Mouse (Mus musculus): ENCODE measurements around the gene Gm10260. TPM values are rescaled to one million over a fixed set of nuclear protein-coding genes. Genes with fewer than 3 reads are reported as not detected.

Gene Gm10260
- total and polyA plus RNA-seq, 3 experiments, result 409 to 4,123 (median 3,111) TPM

DNA sequence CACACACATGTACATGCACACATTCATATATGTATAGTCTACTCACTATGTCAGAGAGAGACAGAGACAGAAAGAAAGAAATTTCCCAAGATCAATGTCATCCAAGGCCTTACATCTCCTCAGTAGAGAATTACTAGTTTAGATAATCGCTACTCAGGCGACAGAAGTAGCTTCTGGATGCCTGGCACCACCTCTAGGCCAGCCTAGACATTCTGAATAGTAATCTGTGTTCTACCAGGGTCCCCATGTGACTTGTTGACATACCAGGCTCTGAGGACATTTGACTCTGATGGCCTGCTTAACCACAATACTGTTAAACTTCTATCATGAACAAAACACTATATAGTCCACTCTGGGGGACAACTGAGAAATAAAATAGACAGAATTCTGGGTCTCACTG, 17.2 kb upstream of the Gm10260 start:
- H3K9ac ChIP-seq (ENCODE audit: control insufficient read depth, low read depth, low read length, poor library complexity, severe bottlenecking), result no peak overlapping the region
- no peaks in the 10 kb centered on the region for H3K4me1 ChIP-seq (ENCODE audit: control insufficient read depth in 1 of 2, insufficient read depth in 2 of 2, low read length in 2 of 2)
- no peak for DNase-seq (ENCODE audit: low read depth, low spot score)

DNA sequence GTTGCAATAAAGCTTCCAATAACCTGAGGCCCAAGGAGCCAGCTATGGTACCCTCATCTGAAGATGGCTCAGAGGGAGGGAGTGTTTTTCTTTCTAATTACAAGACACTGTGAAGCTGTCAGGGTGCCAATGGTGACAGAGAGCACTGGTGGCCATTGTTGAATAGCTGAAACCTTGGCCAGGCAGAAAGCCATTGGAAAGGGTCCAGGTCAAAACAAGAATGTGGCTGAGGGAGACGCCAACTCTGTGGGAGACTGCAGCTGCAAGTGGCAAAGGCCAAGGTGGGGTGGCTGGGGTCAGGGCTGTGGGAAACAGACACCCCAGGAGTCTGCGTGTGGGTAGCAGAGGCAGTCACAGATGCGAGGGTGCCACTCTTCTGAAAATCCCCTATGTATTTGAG, 16.3 kb upstream of the Gm10260 start:
- TF ChIP-seq USF2 (IDR thresholded peaks at IDR 0.05; ENCODE audit: borderline replicate concordance in 1 of 2, insufficient read depth in 1 of 2, low read depth in 1 of 2, low read length in 2 of 2), result no peak
- TF ChIP-seq HCFC1 (IDR thresholded peaks at IDR 0.05; ENCODE audit: low read depth, low read length), result no peak
- TF ChIP-seq ZKSCAN1 (IDR thresholded peaks at IDR 0.05; ENCODE audit: low read depth, low read length), result no peak
- TF ChIP-seq UBTF (IDR thresholded peaks at IDR 0.05; ENCODE audit: borderline replicate concordance, insufficient read depth, low read depth, low read length), result no peak
- no peak for TF ChIP-seq MYB (IDR thresholded peaks at IDR 0.05; ENCODE audit: low read depth, low read length)
- no peak for TF ChIP-seq POLR2AphosphoS5 (IDR thresholded peaks at IDR 0.05; ENCODE audit: borderline replicate concordance, low read depth, low read length)
- TF ChIP-seq MAX (IDR thresholded peaks at IDR 0.05; ENCODE audit: low read length), result no peak
- TF ChIP-seq TCF12 (IDR thresholded peaks at IDR 0.05; ENCODE audit: low read depth, low read length), result no peak
- no peak for TF ChIP-seq RAD21 (IDR thresholded peaks at IDR 0.05; ENCODE audit: low read depth, low read length)
- H3K4me1 ChIP-seq (ENCODE audit: control insufficient read depth in 1 of 2, insufficient read depth in 2 of 2, low read length in 2 of 2), result no peaks in the 10 kb centered on the region
- H3K27ac ChIP-seq (ENCODE audit: control insufficient read depth, low read depth, low read length), result no peak overlapping the region
- no peaks in the 10 kb centered on the region for H3K9me3 ChIP-seq (replicated peaks; ENCODE audit: insufficient read depth, low read length)
- DNase-seq (ENCODE audit: low read depth, low spot score), result no peak
- H3K4me3 ChIP-seq (ENCODE audit: control insufficient read depth in 1 of 2, insufficient read depth in 1 of 2, low read depth in 2 of 2, low read length in 2 of 2), result no peak overlapping the region
- H3K79me2 ChIP-seq (ENCODE audit: control insufficient read depth, insufficient read depth, low read length, poor library complexity), result no peaks in the 10 kb centered on the region
- no peak overlapping the region for H3K9ac ChIP-seq (ENCODE audit: control insufficient read depth, low read depth, low read length, poor library complexity, severe bottlenecking)
- H3K36me3 ChIP-seq (ENCODE audit: control insufficient read depth in 1 of 2, insufficient read depth in 2 of 2, low read length in 2 of 2), result no peaks in the 10 kb centered on the region
- H3K27me3 ChIP-seq (ENCODE audit: control insufficient read depth in 1 of 2, insufficient read depth in 2 of 2, low read length in 2 of 2), result no peaks in the 10 kb centered on the region

More for the DNA sequence above, 17.2 kb upstream of the Gm10260 start:
- H3K27me3 ChIP-seq (ENCODE audit: control insufficient read depth in 1 of 2, insufficient read depth in 2 of 2, low read length in 2 of 2), result no peaks in the 10 kb centered on the region
- no peaks in the 10 kb centered on the region for H3K79me2 ChIP-seq (ENCODE audit: control insufficient read depth, insufficient read depth, low read length, poor library complexity)
- H3K4me3 ChIP-seq (ENCODE audit: control insufficient read depth in 1 of 2, insufficient read depth in 1 of 2, low read depth in 2 of 2, low read length in 2 of 2), result no peak overlapping the region
- no peaks in the 10 kb centered on the region for H3K9me3 ChIP-seq (replicated peaks; ENCODE audit: insufficient read depth, low read length)
- no peak overlapping the region for H3K27ac ChIP-seq (ENCODE audit: control insufficient read depth, low read depth, low read length)
- no peak for TF ChIP-seq HCFC1 (IDR thresholded peaks at IDR 0.05; ENCODE audit: low read depth, low read length)
- TF ChIP-seq USF2 (IDR thresholded peaks at IDR 0.05; ENCODE audit: borderline replicate concordance in 1 of 2, insufficient read depth in 1 of 2, low read depth in 1 of 2, low read length in 2 of 2), result no peak
- no peak for TF ChIP-seq CHD2 (IDR thresholded peaks at IDR 0.05; ENCODE audit: low read length)
- no peak for TF ChIP-seq TBP (IDR thresholded peaks at IDR 0.05; ENCODE audit: low read depth, low read length)
- no peak for TF ChIP-seq ZNF384 (IDR thresholded peaks at IDR 0.05; ENCODE audit: low read depth, low read length)
- TF ChIP-seq MEF2A (IDR thresholded peaks at IDR 0.05; ENCODE audit: extremely low read depth, insufficient replicate concordance, low read depth, low read length, poor library complexity, severe bottlenecking), result no peak
- no peak for TF ChIP-seq ELF1 (IDR thresholded peaks at IDR 0.05; ENCODE audit: low read depth, low read length)
- TF ChIP-seq KAT2A (conservative IDR thresholded peaks at IDR 0.05; ENCODE audit: low read depth, low read length), result no peak
- no peak for TF ChIP-seq MAX (IDR thresholded peaks at IDR 0.05; ENCODE audit: low read length)
- TF ChIP-seq MXI1 (IDR thresholded peaks at IDR 0.05; ENCODE audit: low read depth, low read length), result no peak
- TF ChIP-seq ZC3H11A (IDR thresholded peaks at IDR 0.05; ENCODE audit: low read depth, low read length), result no peak
- TF ChIP-seq BHLHE40 (IDR thresholded peaks at IDR 0.05; ENCODE audit: borderline replicate concordance, low read depth, low read length), result no peak
- no peak for TF ChIP-seq TCF12 (IDR thresholded peaks at IDR 0.05; ENCODE audit: low read depth, low read length)
- no peak for TF ChIP-seq NELFE (IDR thresholded peaks at IDR 0.05; ENCODE audit: low read depth, low read length)
- no peak for TF ChIP-seq RAD21 (IDR thresholded peaks at IDR 0.05; ENCODE audit: low read depth, low read length)
- TF ChIP-seq RCOR1 (IDR thresholded peaks at IDR 0.05; ENCODE audit: low read depth, low read length), result no peak
- H3K36me3 ChIP-seq (ENCODE audit: control insufficient read depth in 1 of 2, insufficient read depth in 2 of 2, low read length in 2 of 2), result no peaks in the 10 kb centered on the region
